Mouse (Mus musculus) liver, adult 2 months (tissue): ENCODE results near the gene Gja4. TPM values are rescaled to one million over a fixed set of nuclear protein-coding genes. Genes with fewer than 3 reads are reported as not detected.

Source experiments
- DNase-seq: peaks from one replicate; pipeline ENCODE4 v3.0.0-alpha.2; 2011; ENCODE audit warnings: low read depth, low spot score; ENCODE audit errors: extremely low read depth
- H3K27ac ChIP-seq: fragments of 200-500 bp; replicated peaks from 2 replicates; pipeline ENCODE4 v1.5.1; 2012; ENCODE audit warnings: low read depth, mild to moderate bottlenecking, control low read depth, inconsistent platforms, low read length; ENCODE audit not compliant: insufficient read depth
- H3K27me3 ChIP-seq: fragments of 200-500 bp; 2 replicates; pipeline ENCODE4 v1.6.1; 2012; ENCODE audit warnings: mild to moderate bottlenecking, moderate library complexity, low read length, inconsistent platforms; ENCODE audit not compliant: control insufficient read depth, insufficient read depth
- H3K36me3 ChIP-seq: fragments of 200-500 bp; 2 replicates; pipeline ENCODE4 v1.6.1; 2012; ENCODE audit warnings: low read length, inconsistent platforms; ENCODE audit not compliant: control insufficient read depth, insufficient read depth
- H3K4me1 ChIP-seq: fragments of 200-500 bp; 2 replicates; pipeline ENCODE4 v1.6.1; 2011; ENCODE audit warnings: low read length; ENCODE audit not compliant: control insufficient read depth, insufficient read depth
- H3K4me3 ChIP-seq: fragments of 200-500 bp; 2 replicates; pipeline ENCODE4 v1.5.1; 2011; ENCODE audit warnings: low read depth, mild to moderate bottlenecking, control low read depth, low read length, moderate library complexity; ENCODE audit not compliant: insufficient read depth
- H3K79me2 ChIP-seq: fragments of 200-500 bp; 2 replicates; pipeline ENCODE4 v1.6.1; 2012; ENCODE audit warnings: inconsistent platforms, mild to moderate bottlenecking, low read length, moderate library complexity; ENCODE audit not compliant: control insufficient read depth, insufficient read depth
- H3K9ac ChIP-seq: fragments of 200-500 bp; 2 replicates; pipeline ENCODE4 v1.6.1; 2012; ENCODE audit warnings: low read depth, mild to moderate bottlenecking, control low read depth, inconsistent platforms, low read length
- CTCF ChIP-seq: fragments of 200-500 bp; IDR thresholded peaks from 2 replicates; pipeline ENCODE4 v1.5.1; 2011; ENCODE audit warnings: low read depth, low read length, control low read depth
- POLR2A ChIP-seq: fragments of 200-500 bp; IDR thresholded peaks from 2 replicates; pipeline ENCODE4 v1.6.1; 2011; ENCODE audit warnings: low read length, control low read depth; ENCODE audit not compliant: insufficient read depth; ENCODE audit errors: extremely low read depth
- WGBS: fragments of 180-500 bp; shearing (Covaris S2); methylation state at CpG from one replicate; pipeline ENCODE4 v1.1.7; 2018; 5-methylcytosine and 5-hydroxymethylcytosine counted together
- polyA plus RNA-seq: library from polyadenylated mRNA; depleted of rRNA; stranded (reverse); fragments of >200 nt; gene quantifications from 2 replicates; pipeline ENCODE4 v1.2.3, GENCODE M21; 2012
- total RNA-seq: library from RNA; depleted of rRNA; stranded (reverse); fragments of >200 nt; gene quantifications from 2 replicates; pipeline ENCODE4 v1.2.3, GENCODE M21; 2014

Gene Gja4
- total and polyA plus RNA-seq, 2 experiments, result 1.9 to 8.0 TPM

GRCm38 (mm10) chr4:127303796-127304195, 10.0 kb downstream of the Gja4 start:
- Histone ChIP-seq H3K36me3 (no peaks in the 10 kb centered on the region), H3K4me1 (peaks cover 2% of the 10 kb centered on the region; the same call in 1 of the 2 replicates), H3K27me3 (no peaks in the 10 kb centered on the region), H3K79me2 (no peaks in the 10 kb centered on the region), H3K9ac (no peak overlapping the region), H3K27ac (0 out of 2 replicates have a peak overlapping the region, but pooled peaks have one; percentile 47), H3K4me3 (no peak overlapping the region)
- peak; percentile 25 for DNase-seq
- TF ChIP-seq POLR2A (no peak), CTCF (no peak)
- 75% methylated on average over 3 of the region's 3 CpGs for WGBS

- Histone ChIP-seq H3K4me3 (no peak overlapping the region), H3K4me1 (no peaks in the 10 kb centered on the region), H3K27me3 (no peaks in the 10 kb centered on the region), H3K27ac (no peak overlapping the region), H3K36me3 (no peaks in the 10 kb centered on the region), H3K79me2 (no peaks in the 10 kb centered on the region), H3K9ac (no peak overlapping the region)
- DNase-seq, result no peak
- 66% methylated on average over 5 of the region's 5 CpGs for WGBS
- TF ChIP-seq POLR2A (no peak), CTCF (no peak)
Observed at GRCm38 (mm10) chr4:127300503-127300902, 13.3 kb downstream of the Gja4 start.

GRCm38 (mm10) chr4:127292631-127293030, 21.2 kb downstream of the Gja4 start:
- no peak for TF ChIP-seq CTCF
- TF ChIP-seq POLR2A, result no peak
- Histone ChIP-seq H3K4me3 (no peak overlapping the region), H3K27ac (no peak overlapping the region), H3K9ac (no peak overlapping the region), H3K79me2 (no peaks in the 10 kb centered on the region), H3K36me3 (no peaks in the 10 kb centered on the region), H3K27me3 (no peaks in the 10 kb centered on the region), H3K4me1 (no peaks in the 10 kb centered on the region; the same call in 1 of the 2 replicates)
- DNase-seq, result no peak
- 67% methylated on average over 5 of the region's 5 CpGs for WGBS

GRCm38 (mm10) chr4:127289039-127289548, 24.7 kb downstream of the Gja4 start:
- H3K79me2 ChIP-seq, result no peaks in the 10 kb centered on the region
- no peaks in the 10 kb centered on the region for H3K36me3 ChIP-seq
- no peaks in the 10 kb centered on the region for H3K27me3 ChIP-seq
- H3K9ac ChIP-seq, result no peak overlapping the region
- TF ChIP-seq CTCF (no peak), POLR2A (no peak)
- H3K4me3 ChIP-seq, result no peak overlapping the region
- H3K4me1 ChIP-seq, result no peaks in the 10 kb centered on the region; the same call in 1 of the 2 replicates
- DNase-seq, result no peak
- peak overlapping the region; percentile 56 for H3K27ac ChIP-seq
- WGBS, result 47% methylated on average over 6 of the region's 6 CpGs

- no peaks in the 10 kb centered on the region for H3K79me2 ChIP-seq
- TF ChIP-seq CTCF (no peak), POLR2A (no peak)
- no peak overlapping the region for H3K27ac ChIP-seq
- H3K36me3 ChIP-seq, result no peaks in the 10 kb centered on the region
- H3K4me1 ChIP-seq, result no peaks in the 10 kb centered on the region; the same call in 1 of the 2 replicates
- H3K27me3 ChIP-seq, result no peaks in the 10 kb centered on the region
- H3K4me3 ChIP-seq, result no peak overlapping the region
- no peak for DNase-seq
- H3K9ac ChIP-seq, result no peak overlapping the region
- 77% methylated on average over 4 of the region's 4 CpGs for WGBS
Observed at GRCm38 (mm10) chr4:127286907-127287306, 26.9 kb downstream of the Gja4 start.

- H3K36me3 ChIP-seq, result no peaks in the 10 kb centered on the region
- H3K79me2 ChIP-seq, result no peaks in the 10 kb centered on the region
- H3K27ac ChIP-seq, result peak overlapping the region; percentile 76
- WGBS, result 73% methylated on average over 9 of the region's 9 CpGs
- no peak overlapping the region for H3K9ac ChIP-seq
- no peaks in the 10 kb centered on the region; the same call in 1 of the 2 replicates for H3K4me1 ChIP-seq
- H3K27me3 ChIP-seq, result no peaks in the 10 kb centered on the region
- TF ChIP-seq POLR2A (no peak), CTCF (no peak)
- no peak overlapping the region for H3K4me3 ChIP-seq
- no peak for DNase-seq
Observed at GRCm38 (mm10) chr4:127279241-127279640, 34.6 kb downstream of the Gja4 start.
